ENCODE assay signal across 20 mouse cellular contexts in genomic region chr5:97290166-97290681, GRCm38 (mm10).
A peak's percentile ranks its signal among the peaks of the same experiment; 100 is the strongest.
DNase-seq lines count a peak whose midpoint lies in the region; ATAC-seq and TF ChIP-seq lines count a peak whose summit lies in the region.
"Had no signal": no experiment of that assay in that cellular context is flagged by ENCODE, and none has a peak within 500 bp of the region (broad histone marks: within the 10 kb centered on the region; RNA-seq: fewer than 3 reads in every experiment).

No protein-coding gene starts in this region.

- WGBS in hindbrain, embryonic 12.5 days: 42% methylated on average over 2 of the region's 2 CpGs
- WGBS in hindbrain, embryonic 14.5 days: 23% methylated on average over 2 of the region's 2 CpGs
- WGBS in forebrain, embryonic 16.5 days: 12% methylated on average over 2 of the region's 2 CpGs
- WGBS in liver, embryonic 12.5 days (ENCODE audit: insufficient replicate concordance): 55% methylated on average over 2 of the region's 2 CpGs

- peaks cover 12% of the 10 kb centered on the region for H3K4me1 ChIP-seq in hindbrain, embryonic 12.5 days
- peaks cover 14% of the 10 kb centered on the region for H3K4me1 ChIP-seq in hindbrain, embryonic 14.5 days (replicated peaks; ENCODE audit: control insufficient read depth, insufficient read depth, low read length)
- H3K4me1 ChIP-seq in forebrain, embryonic 16.5 days (replicated peaks; ENCODE audit: control insufficient read depth, insufficient read depth, low read length): peaks cover 11% of the 10 kb centered on the region
- H3K4me1 ChIP-seq in liver, embryonic 12.5 days: no peaks in the 10 kb centered on the region
- H3K4me1 ChIP-seq: liver, embryonic 13.5 days; lung, embryonic 15.5 days had no signal

- H3K4me2 ChIP-seq in hindbrain, embryonic 12.5 days (replicated peaks): no peak overlapping the region
- no peak overlapping the region for H3K4me2 ChIP-seq in hindbrain, embryonic 14.5 days (replicated peaks)
- H3K4me2 ChIP-seq in forebrain, embryonic 16.5 days (ENCODE audit: low read length): 0 out of 2 replicates have a peak overlapping the region, but pooled peaks have one; percentile 5
- no peak overlapping the region for H3K4me2 ChIP-seq in myocyte (ENCODE audit: low read depth)
- H3K4me2 ChIP-seq in liver, embryonic 12.5 days: no peak overlapping the region
- H3K4me2 ChIP-seq: limb, embryonic 12.5 days; liver, embryonic 13.5 days; lung, embryonic 15.5 days had no signal

- no peaks in the 10 kb centered on the region for H3K36me3 ChIP-seq in hindbrain, embryonic 12.5 days
- no peaks in the 10 kb centered on the region for H3K36me3 ChIP-seq in hindbrain, embryonic 14.5 days (replicated peaks; ENCODE audit: control insufficient read depth, insufficient read depth)
- H3K36me3 ChIP-seq in forebrain, embryonic 16.5 days (ENCODE audit: control insufficient read depth, insufficient read depth): no peaks in the 10 kb centered on the region
- no peaks in the 10 kb centered on the region for H3K36me3 ChIP-seq in myocyte (ENCODE audit: control insufficient read depth, insufficient read depth)
- H3K36me3 ChIP-seq in liver, embryonic 12.5 days: no peaks in the 10 kb centered on the region
- H3K36me3 ChIP-seq: limb, embryonic 12.5 days; liver, embryonic 13.5 days; lung, embryonic 15.5 days had no signal

- H3K4me3 ChIP-seq in hindbrain, embryonic 12.5 days: no peak overlapping the region
- no peak overlapping the region for H3K4me3 ChIP-seq in hindbrain, embryonic 14.5 days (replicated peaks; ENCODE audit: low read length)
- no peak overlapping the region for H3K4me3 ChIP-seq in forebrain, embryonic 16.5 days (replicated peaks; ENCODE audit: low read length)
- H3K4me3 ChIP-seq in myocyte: no peak overlapping the region
- no peak overlapping the region for H3K4me3 ChIP-seq in liver, embryonic 12.5 days
- H3K4me3 ChIP-seq: heart, adult 2 months; limb, embryonic 12.5 days; liver, embryonic 13.5 days; lung, embryonic 15.5 days had no signal

- ATAC-seq in hindbrain, embryonic 12.5 days (ENCODE audit: low FRiP score): peak; percentile 69; the same call in 1 of the 2 replicates
- no peak for ATAC-seq in hindbrain, embryonic 14.5 days (ENCODE audit: low FRiP score)
- ATAC-seq in forebrain, embryonic 16.5 days: peak; percentile 13; the same call in 1 of the 2 replicates
- no peak for ATAC-seq in liver, embryonic 12.5 days

- H3ac ChIP-seq in myocyte (ENCODE audit: control insufficient read depth, insufficient read length): no peak overlapping the region

- no peaks in the 10 kb centered on the region for H3K27me3 ChIP-seq in hindbrain, embryonic 12.5 days
- H3K27me3 ChIP-seq in hindbrain, embryonic 14.5 days (ENCODE audit: control insufficient read depth, insufficient read depth, low read length): no peaks in the 10 kb centered on the region
- no peaks in the 10 kb centered on the region for H3K27me3 ChIP-seq in forebrain, embryonic 16.5 days (replicated peaks; ENCODE audit: control insufficient read depth, insufficient read depth, low read length)
- H3K27me3 ChIP-seq in myocyte (ENCODE audit: control insufficient read depth, insufficient read depth, insufficient read length): no peaks in the 10 kb centered on the region
- no peaks in the 10 kb centered on the region for H3K27me3 ChIP-seq in liver, embryonic 12.5 days (replicated peaks)
- H3K27me3 ChIP-seq: limb, embryonic 12.5 days; liver, embryonic 13.5 days; lung, embryonic 15.5 days had no signal

- H3K9me3 ChIP-seq in hindbrain, embryonic 12.5 days (replicated peaks): no peaks in the 10 kb centered on the region
- no peaks in the 10 kb centered on the region for H3K9me3 ChIP-seq in hindbrain, embryonic 14.5 days (ENCODE audit: control insufficient read depth, low read length)
- no peaks in the 10 kb centered on the region for H3K9me3 ChIP-seq in forebrain, embryonic 16.5 days (ENCODE audit: control insufficient read depth, low read length)
- H3K9me3 ChIP-seq in liver, embryonic 12.5 days (replicated peaks): no peaks in the 10 kb centered on the region
- H3K9me3 ChIP-seq: limb, embryonic 12.5 days; liver, embryonic 13.5 days; lung, embryonic 15.5 days had no signal

- H3K27ac ChIP-seq in hindbrain, embryonic 12.5 days: no peak overlapping the region
- H3K27ac ChIP-seq in hindbrain, embryonic 14.5 days: no peak overlapping the region
- peak overlapping the region; percentile 77 for H3K27ac ChIP-seq in forebrain, embryonic 16.5 days (ENCODE audit: low read length)
- H3K27ac ChIP-seq in liver, embryonic 12.5 days: no peak overlapping the region
- H3K27ac ChIP-seq: heart, adult 2 months; limb, embryonic 12.5 days; liver, embryonic 13.5 days; lung, embryonic 15.5 days; stomach, postnatal 0 days had no signal

- DNase-seq in hindbrain, embryonic 14.5 days (ENCODE audit: low spot score): no peak
- peak; percentile 40 for DNase-seq in Muller cell, postnatal 12 days (ENCODE audit: inconsistent ontology term)
- no peak for DNase-seq in ovary, postnatal 36 days (ENCODE audit: low spot score)
- no peak for DNase-seq in heart, adult 18-20 months
- DNase-seq: B cell, adult 2 months; cerebellum, adult 2 months; cerebellum, postnatal 36 days; heart, adult 2 months; heart, postnatal 4 days; kidney, adult 9 months; kidney, postnatal 36 days; liver, embryonic 13.5 days; lung, postnatal 4 days had no signal

- no peaks in the 10 kb centered on the region for H3K79me2 ChIP-seq in myocyte (ENCODE audit: control insufficient read depth, insufficient read depth)

- no peak overlapping the region for H3K9ac ChIP-seq in hindbrain, embryonic 12.5 days
- H3K9ac ChIP-seq in hindbrain, embryonic 14.5 days: no peak overlapping the region
- no peak overlapping the region for H3K9ac ChIP-seq in forebrain, embryonic 16.5 days (replicated peaks; ENCODE audit: low read depth, low read length)
- no peak overlapping the region for H3K9ac ChIP-seq in liver, embryonic 12.5 days
- H3K9ac ChIP-seq: limb, embryonic 12.5 days; liver, embryonic 13.5 days; lung, embryonic 15.5 days had no signal

- TF ChIP-seq POLR2A in myocyte (IDR thresholded peaks at IDR 0.05; ENCODE audit: insufficient read length, low read depth): no peak

TF ChIP-seq in myocyte, 11 proteins besides CTCF, POLR2A, EP300 and RAD21:
- TF ChIP-seq E2F4 (IDR thresholded peaks at IDR 0.05; ENCODE audit: insufficient read depth) (no peak), USF1 (IDR thresholded peaks at IDR 0.05; ENCODE audit: low read depth) (peak; percentile 16), MYOD1 (IDR thresholded peaks at IDR 0.05; ENCODE audit: control insufficient read depth in 1 of 3, insufficient read length in 2 of 3, low read depth in 2 of 3) (no peak), MAX (IDR thresholded peaks at IDR 0.05; ENCODE audit: low read depth) (no peak), TCF12 (IDR thresholded peaks at IDR 0.05; ENCODE audit: insufficient read depth, poor library complexity, severe bottlenecking) (no peak), POLR2AphosphoS2 (IDR thresholded peaks at IDR 0.05; ENCODE audit: insufficient read length, low read depth) (no peak)

Comparison
In these comparisons a context has a peak if more than half of its experiments do, and no peak if none do; other contexts are left out.
1. ATAC-seq: peak in hindbrain, embryonic 12.5 days (single experiment) and forebrain, embryonic 16.5 days (single experiment); none in hindbrain, embryonic 14.5 days (single experiment) and liver, embryonic 12.5 days (single experiment).